Mouse (Mus musculus) ES-Bruce4 (cell line): Measurements from ENCODE around the gene Kcnj1.
A peak's percentile ranks its signal among the peaks of the same experiment; 100 is the strongest.

Experiments used
- CTCF ChIP-seq: IDR thresholded peaks from one replicate; pipeline ENCODE4 v1.8.1; 2011; ENCODE audit warnings: low read depth, low read length
- EP300 ChIP-seq: IDR thresholded peaks from 2 replicates; pipeline ENCODE4 v1.6.1; 2011; ENCODE audit warnings: low read depth, low read length; ENCODE audit not compliant: insufficient read depth
- POLR2A ChIP-seq: IDR thresholded peaks from one replicate; pipeline ENCODE4 v1.8.1; 2011; ENCODE audit warnings: low read length; ENCODE audit not compliant: insufficient read depth

GRCm38 (mm10) chr9:32369388-32369787 lies 2.9 kb upstream of the Kcnj1 start:
- TF ChIP-seq EP300 (peak; percentile 85; the same call in 1 of the 2 replicates), CTCF (no peak), POLR2A (no peak)
